Mouse (Mus musculus) midbrain, embryonic 16.5 days (tissue): ENCODE results near the gene Ppm1n. TPM values are rescaled to one million over a fixed set of nuclear protein-coding genes. Genes with fewer than 3 reads are reported as not detected.

Experiments used
- ATAC-seq: fragments of 200-750 bp; cut with Nextera tagmentation; 2 replicates; pipeline ENCODE4 v1.8.0; 2017; ENCODE audit warnings: moderate TSS enrichment
- H3K27ac ChIP-seq: fragments of 300-500 bp; sonication (generic); 2 replicates; pipeline ENCODE4 v1.5.1; 2014; ENCODE audit warnings: mild to moderate bottlenecking, low read length, mixed read lengths
- H3K27me3 ChIP-seq: fragments of 300-500 bp; sonication (generic); 2 replicates; pipeline ENCODE4 v1.6.1; 2014; ENCODE audit warnings: low read depth, low read length, mixed read lengths; ENCODE audit not compliant: control insufficient read depth, insufficient read depth
- H3K36me3 ChIP-seq: fragments of 300-500 bp; sonication (generic); 2 replicates; pipeline ENCODE4 v1.6.1; 2014; ENCODE audit warnings: mild to moderate bottlenecking, low read length, moderate library complexity, mixed read lengths; ENCODE audit not compliant: control insufficient read depth, insufficient read depth
- H3K4me1 ChIP-seq: fragments of 300-500 bp; sonication (generic); 2 replicates; pipeline ENCODE4 v1.6.1; 2014; ENCODE audit warnings: mild to moderate bottlenecking, low read length, mixed read lengths; ENCODE audit not compliant: control insufficient read depth, insufficient read depth
- H3K4me2 ChIP-seq: fragments of 300-500 bp; sonication (generic); 2 replicates; pipeline ENCODE4 v1.6.1; 2014; ENCODE audit warnings: mild to moderate bottlenecking, low read length, mixed read lengths
- H3K4me3 ChIP-seq: fragments of 300-500 bp; sonication (generic); 2 replicates; pipeline ENCODE4 v1.5.1; 2014; ENCODE audit warnings: low read depth, mild to moderate bottlenecking, low read length, moderate library complexity, mixed read lengths
- H3K9ac ChIP-seq: fragments of 300-500 bp; sonication (generic); 2 replicates; pipeline ENCODE4 v1.6.1; 2014; ENCODE audit warnings: low read depth, low read length, mixed read lengths
- H3K9me3 ChIP-seq: fragments of 300-500 bp; sonication (generic); replicated peaks from 2 replicates; pipeline ENCODE4 v1.6.1; 2014; ENCODE audit warnings: mild to moderate bottlenecking, low read length, mixed read lengths; ENCODE audit not compliant: control insufficient read depth, poor library complexity, severe bottlenecking
- WGBS: fragments of 180-500 bp; shearing (Covaris S2); extraction: QIAGEN DNeasy Blood & Tissue Kit; methylation state at CpG from one replicate; pipeline ENCODE4 v1.1.7; 2014; 5-methylcytosine and 5-hydroxymethylcytosine counted together
- polyA plus RNA-seq: library from polyadenylated mRNA; unstranded; fragments of >200 nt; fragmentation: Nextera tagmentation; extraction: Ambion mirVana; gene quantifications from 2 replicates; pipeline ENCODE4 v1.2.1, GENCODE M21; 2015

Ppm1n gene
- polyA plus RNA-seq, 1 experiment from 2014 or later = 1.6 TPM

GRCm38 (mm10) chr7:19276253-19276652 is 3.6 kb downstream of the Ppm1n start:
- Histone ChIP-seq H3K9me3 (no peaks in the 10 kb centered on the region), H3K4me3 (no peak overlapping the region), H3K4me1 (peaks cover 8% of the 10 kb centered on the region; the same call in 1 of the 2 replicates), H3K4me2 (no peak overlapping the region), H3K9ac (no peak overlapping the region), H3K27ac (no peak overlapping the region), H3K36me3 (no peaks in the 10 kb centered on the region), H3K27me3 (peaks cover 38% of the 10 kb centered on the region)
- WGBS = 51% methylated on average over 4 of the region's 4 CpGs
- ATAC-seq = no peak

GRCm38 (mm10) chr7:19272173-19272764 is 7.6 kb downstream of the Ppm1n start:
- peak overlapping the region; percentile 72 for H3K4me2 ChIP-seq
- no peaks in the 10 kb centered on the region for H3K9me3 ChIP-seq
- WGBS = 0% methylated on average over 36 of the region's 36 CpGs
- peak overlapping the region; percentile 89 for H3K9ac ChIP-seq
- H3K36me3 ChIP-seq = no peaks in the 10 kb centered on the region
- peaks cover 18% of the 10 kb centered on the region for H3K4me1 ChIP-seq
- no peaks in the 10 kb centered on the region for H3K27me3 ChIP-seq
- H3K4me3 ChIP-seq = peak overlapping the region; percentile 96
- peak overlapping the region; percentile 87 for H3K27ac ChIP-seq
- ATAC-seq = peak; percentile 74

- Histone ChIP-seq H3K9me3 (no peaks in the 10 kb centered on the region), H3K36me3 (no peaks in the 10 kb centered on the region), H3K27ac (peak within 1 kb of the TSS; percentile 87), H3K4me1 (peaks cover 18% of the 10 kb centered on the region), H3K4me3 (peak within 1 kb of the TSS; percentile 96), H3K4me2 (peak within 1 kb of the TSS; percentile 72), H3K9ac (peak within 1 kb of the TSS; percentile 89), H3K27me3 (no peaks in the 10 kb centered on the region)
- ATAC-seq = peak; percentile 76
- WGBS = under 1% methylated on average over 59 of the region's 62 CpGs
These were observed 8.4 kb downstream of the Ppm1n start, which contains the start of gene Vasp for GRCm38 (mm10) chr7:19271238-19272172. TSS of gene Vasp (minus strand) at chr7:19271817.

GRCm38 (mm10) chr7:19270509-19271237 is 9.2 kb downstream of the Ppm1n start:
- H3K4me3 ChIP-seq = peak overlapping the region; percentile 96
- H3K9me3 ChIP-seq = no peaks in the 10 kb centered on the region
- no peak overlapping the region; the same call in none of the 2 replicates for H3K27ac ChIP-seq
- peak overlapping the region; percentile 89 for H3K9ac ChIP-seq
- H3K4me1 ChIP-seq = peaks cover 18% of the 10 kb centered on the region
- no peak for ATAC-seq
- no peaks in the 10 kb centered on the region for H3K36me3 ChIP-seq
- peak overlapping the region; percentile 72 for H3K4me2 ChIP-seq
- H3K27me3 ChIP-seq = no peaks in the 10 kb centered on the region
- under 1% methylated on average over 20 of the region's 21 CpGs for WGBS

- Histone ChIP-seq H3K36me3 (no peaks in the 10 kb centered on the region), H3K4me3 (peak overlapping the region; percentile 96), H3K9ac (peak overlapping the region; percentile 89), H3K4me2 (peak overlapping the region; percentile 72), H3K27ac (peak overlapping the region; percentile 43), H3K9me3 (no peaks in the 10 kb centered on the region), H3K27me3 (no peaks in the 10 kb centered on the region), H3K4me1 (peaks cover 18% of the 10 kb centered on the region)
- WGBS = 4% methylated on average over 17 of the region's 19 CpGs
- no peak for ATAC-seq
These were observed 10.0 kb downstream of the Ppm1n start for GRCm38 (mm10) chr7:19269721-19270441.

- H3K4me2 ChIP-seq = peak overlapping the region; percentile 72
- H3K27me3 ChIP-seq = no peaks in the 10 kb centered on the region
- 57% methylated on average over 10 of the region's 10 CpGs for WGBS
- H3K27ac ChIP-seq = peak overlapping the region; percentile 43; the same call in 1 of the 2 replicates
- no peak for ATAC-seq
- H3K4me3 ChIP-seq = peak overlapping the region; percentile 96
- no peaks in the 10 kb centered on the region for H3K9me3 ChIP-seq
- peaks cover 2% of the 10 kb centered on the region; the same call in 1 of the 2 replicates for H3K36me3 ChIP-seq
- H3K4me1 ChIP-seq = peaks cover 18% of the 10 kb centered on the region
- peak overlapping the region; percentile 89 for H3K9ac ChIP-seq
These were observed 10.7 kb downstream of the Ppm1n start for GRCm38 (mm10) chr7:19268993-19269681.

GRCm38 (mm10) chr7:19267051-19267450 is 12.8 kb downstream of the Ppm1n start:
- 74% methylated on average over 10 of the region's 10 CpGs for WGBS
- H3K9ac ChIP-seq = no peak overlapping the region
- H3K9me3 ChIP-seq = no peaks in the 10 kb centered on the region
- no peak overlapping the region for H3K4me2 ChIP-seq
- no peak for ATAC-seq
- H3K27ac ChIP-seq = no peak overlapping the region
- H3K36me3 ChIP-seq = peaks cover 11% of the 10 kb centered on the region; the same call in 1 of the 2 replicates
- H3K4me1 ChIP-seq = peaks cover 18% of the 10 kb centered on the region
- no peaks in the 10 kb centered on the region for H3K27me3 ChIP-seq
- H3K4me3 ChIP-seq = no peak overlapping the region
